14 mouse cellular contexts compared by ENCODE assay signal in genomic region chrX:95087674-95088073, GRCm38 (mm10).
"Had no signal": no experiment of that assay in that cellular context is flagged by ENCODE, and none has a peak within 500 bp of the region (broad histone marks: within the 10 kb centered on the region; RNA-seq: fewer than 3 reads in every experiment).

No protein-coding gene starts in this region.

- DNase-seq: liver, embryonic 13.5 days; liver, postnatal 0 days; lung, adult 2 months; lung, postnatal 14 days; lung, postnatal 4 days; midbrain, embryonic 14.5 days; retina, postnatal 1 day; right cerebral cortex, adult 18-20 months; right cerebral cortex, postnatal 25 days; right cerebral cortex, postnatal 4 days; spleen, adult 18-20 months; thymus, adult 18-20 months; thymus, postnatal 14 days; thymus, postnatal 36 days had no signal
